Mouse (Mus musculus) heart, embryonic 16.5 days (tissue): Measurements from ENCODE around the gene Tead4. TPM values are rescaled to one million over a fixed set of nuclear protein-coding genes. Genes with fewer than 3 reads are reported as not detected.

ENCODE experiments used
- ATAC-seq: fragments of 200-750 bp; cut with Nextera tagmentation; replicated peaks from 2 replicates; pipeline ENCODE4 v1.8.0; 2017; ENCODE audit warnings: moderate number of reproducible peaks; ENCODE audit not compliant: insufficient read depth, low FRiP score; ENCODE audit errors: extremely low read depth
- H3K27ac ChIP-seq: fragments of 300-500 bp; sonication (generic); 2 replicates; pipeline ENCODE4 v1.5.1; 2014; ENCODE audit warnings: mild to moderate bottlenecking, low read length, control low read depth, moderate library complexity
- H3K27me3 ChIP-seq: fragments of 300-500 bp; sonication (generic); 2 replicates; pipeline ENCODE4 v1.6.1; 2014; ENCODE audit warnings: low read length, mixed read lengths; ENCODE audit not compliant: control insufficient read depth, insufficient read depth
- H3K36me3 ChIP-seq: fragments of 300-500 bp; sonication (generic); 2 replicates; pipeline ENCODE4 v1.6.1; 2014; ENCODE audit not compliant: control insufficient read depth, insufficient read depth
- H3K4me1 ChIP-seq: fragments of 300-500 bp; sonication (generic); 2 replicates; pipeline ENCODE4 v1.6.1; 2014; ENCODE audit warnings: low read length, mixed read lengths; ENCODE audit not compliant: control insufficient read depth, insufficient read depth
- H3K4me2 ChIP-seq: fragments of 300-500 bp; sonication (generic); 2 replicates; pipeline ENCODE4 v1.6.1; 2014; ENCODE audit warnings: low read depth, mild to moderate bottlenecking, control low read depth, low read length
- H3K4me3 ChIP-seq: fragments of 300-500 bp; sonication (generic); 2 replicates; pipeline ENCODE4 v1.5.1; 2014; ENCODE audit warnings: mild to moderate bottlenecking, control low read depth, low read length
- H3K9ac ChIP-seq: fragments of 300-500 bp; sonication (generic); 2 replicates; pipeline ENCODE4 v1.6.1; 2014; ENCODE audit warnings: low read length, control low read depth
- H3K9me3 ChIP-seq: fragments of 300-500 bp; sonication (generic); replicated peaks from 2 replicates; pipeline ENCODE4 v1.6.1; 2016; ENCODE audit warnings: low read length; ENCODE audit not compliant: control insufficient read depth
- WGBS: fragments of 180-500 bp; shearing (Covaris S2); extraction: QIAGEN DNeasy Blood & Tissue Kit; methylation state at CpG from one replicate; pipeline ENCODE4 v1.1.7; 2014; 5-methylcytosine and 5-hydroxymethylcytosine counted together
- polyA plus RNA-seq: library from polyadenylated mRNA; unstranded; fragments of >200 nt; fragmentation: Nextera tagmentation; extraction: Ambion mirVana; gene quantifications from 2 replicates; pipeline ENCODE4 v1.2.1, GENCODE M21; 2015

The Tead4 gene
- polyA plus RNA-seq, 1 experiment from 2014 or later = 2.7 TPM

DNA sequence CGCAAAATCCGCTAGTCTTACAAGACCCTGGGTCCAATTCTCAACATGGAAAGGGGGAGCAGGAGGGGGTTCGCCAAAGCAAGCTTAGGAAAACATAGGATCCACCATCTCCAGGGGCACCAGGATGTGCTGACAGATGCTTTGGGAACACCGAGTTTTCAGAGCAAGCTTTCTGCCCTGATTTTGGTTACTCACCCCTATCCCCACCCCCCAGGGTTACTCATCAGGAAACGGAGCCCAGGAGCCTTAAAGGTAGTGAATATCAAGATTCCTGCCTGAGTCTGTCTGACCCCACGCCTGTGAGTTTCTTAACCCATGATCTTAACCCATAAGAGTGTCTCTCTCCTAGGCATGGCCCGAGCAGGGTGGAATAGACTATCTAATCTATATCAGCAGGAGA is 2.4 kb downstream of the Tead4 start:
- Histone ChIP-seq H3K9me3 (0 out of 2 replicates have a peak, but pooled peaks cover 3% of the 10 kb centered on the region), H3K4me3 (no peak overlapping the region), H3K4me1 (peaks cover 25% of the 10 kb centered on the region), H3K27ac (no peak overlapping the region), H3K4me2 (no peak overlapping the region), H3K27me3 (peaks cover 14% of the 10 kb centered on the region; the same call in 1 of the 2 replicates), H3K9ac (no peak overlapping the region), H3K36me3 (no peaks in the 10 kb centered on the region)
- no peak for ATAC-seq
- 44% methylated on average over 7 of the region's 7 CpGs for WGBS

DNA sequence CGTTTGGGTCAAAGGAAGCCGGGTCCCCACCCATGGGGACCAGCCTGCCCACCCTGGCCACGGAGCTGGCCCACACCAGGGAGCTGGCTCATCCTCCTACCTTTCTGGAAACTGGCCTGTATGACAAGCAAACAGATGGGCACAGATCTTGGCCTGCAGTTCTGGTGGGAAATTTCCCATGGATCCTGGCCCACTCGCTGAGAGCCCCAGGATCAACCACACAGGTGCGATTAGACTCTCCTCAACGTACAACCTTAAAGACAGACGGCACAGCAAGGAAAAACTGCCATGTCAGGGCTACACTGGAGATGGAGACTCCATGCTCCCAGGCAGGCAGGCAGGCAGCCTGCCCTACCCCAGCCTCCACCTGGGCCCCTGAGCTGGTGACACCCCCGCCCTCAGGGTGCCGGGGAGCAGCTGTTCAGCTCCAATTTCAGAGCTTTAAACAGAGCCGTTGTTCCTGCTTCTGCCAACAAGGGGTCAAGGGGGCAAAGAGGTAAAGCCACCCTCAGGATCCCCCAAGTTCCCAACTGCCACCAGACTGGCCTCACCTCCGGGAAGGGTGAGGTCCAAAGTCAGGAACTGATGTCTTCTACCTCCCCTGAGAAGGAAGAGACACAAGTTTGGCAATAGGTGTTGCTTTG is 3.8 kb downstream of the Tead4 start:
- Histone ChIP-seq H3K4me3 (no peak overlapping the region), H3K4me1 (peaks cover 23% of the 10 kb centered on the region), H3K4me2 (0 out of 2 replicates have a peak overlapping the region, but pooled peaks have one; percentile 8), H3K27ac (peak overlapping the region; percentile 43; the same call in 1 of the 2 replicates), H3K36me3 (no peaks in the 10 kb centered on the region), H3K9me3 (no peaks in the 10 kb centered on the region), H3K9ac (no peak overlapping the region), H3K27me3 (peaks cover 14% of the 10 kb centered on the region; the same call in 1 of the 2 replicates)
- no peak for ATAC-seq
- 43% methylated on average over 11 of the region's 11 CpGs for WGBS

DNA sequence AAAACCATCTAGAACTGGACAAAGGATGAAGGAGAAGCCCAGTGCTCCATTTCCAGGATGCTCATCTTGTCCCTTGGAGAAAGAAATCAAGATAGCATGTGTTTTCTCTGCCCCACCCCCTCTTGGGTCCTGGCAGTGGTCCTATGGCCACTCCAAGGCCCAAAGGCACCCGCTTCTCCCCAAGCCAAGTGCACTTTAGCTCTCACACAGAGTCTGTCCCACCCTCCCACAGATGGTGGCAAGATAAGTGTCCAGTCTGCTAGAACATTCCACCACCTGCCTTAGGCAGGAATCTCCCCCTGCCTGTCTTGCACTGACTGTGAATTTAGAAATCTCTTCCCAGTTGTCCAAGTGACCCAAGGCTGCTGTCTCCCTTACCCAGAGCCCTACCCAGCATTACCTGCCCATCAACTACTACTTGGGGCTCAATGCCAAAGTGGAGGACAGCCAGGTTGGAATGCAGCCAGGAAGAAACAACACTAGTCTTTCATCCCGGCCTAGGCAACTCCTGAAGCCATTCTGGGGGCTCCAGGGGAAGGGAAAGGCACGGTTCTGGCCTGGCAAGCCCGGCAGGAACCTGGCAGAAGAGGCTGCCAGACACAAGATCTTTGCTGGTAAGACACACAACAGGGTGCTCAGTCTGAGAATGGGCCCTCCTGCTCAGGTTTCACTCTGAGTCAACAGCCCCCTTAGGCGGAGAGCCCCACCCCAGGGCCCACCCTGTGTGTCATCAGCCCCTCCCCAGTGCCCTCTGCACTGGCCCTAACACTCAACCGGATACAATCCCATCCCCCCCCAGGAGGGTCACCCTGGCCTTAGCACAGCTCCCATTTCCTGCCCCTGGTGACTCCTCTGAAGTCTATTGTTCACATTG is 4.5 kb downstream of the Tead4 start:
- Histone ChIP-seq H3K9ac (no peak overlapping the region), H3K36me3 (no peaks in the 10 kb centered on the region), H3K4me2 (no peak overlapping the region), H3K4me1 (peaks cover 18% of the 10 kb centered on the region), H3K27me3 (peaks cover 14% of the 10 kb centered on the region; the same call in 1 of the 2 replicates), H3K4me3 (no peak overlapping the region), H3K27ac (peak overlapping the region; percentile 43), H3K9me3 (no peaks in the 10 kb centered on the region)
- WGBS = 27% methylated on average over 6 of the region's 6 CpGs
- ATAC-seq = peak; percentile 42; the same call in 1 of the 2 replicates

DNA sequence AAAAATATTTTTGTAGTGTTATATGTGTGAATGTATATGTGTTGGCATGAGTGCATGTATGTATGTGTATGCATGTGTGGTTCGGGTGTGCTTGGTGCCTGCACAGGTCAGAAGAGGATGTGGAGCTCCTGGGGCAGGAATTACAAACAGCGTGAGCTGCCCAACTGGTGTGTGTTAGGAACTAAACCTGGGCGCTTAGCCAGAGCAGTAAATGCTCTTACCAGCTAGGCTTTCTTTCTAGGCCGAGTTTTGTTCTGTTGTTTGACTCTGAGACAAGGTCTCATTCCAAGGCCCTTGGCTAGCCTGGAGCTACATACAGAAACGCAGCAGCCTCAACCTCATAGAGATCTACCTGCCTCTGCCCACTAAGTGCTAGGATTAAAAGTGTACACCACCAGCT is 9.3 kb downstream of the Tead4 start:
- WGBS = 71% methylated on average over 5 of the region's 5 CpGs
- Histone ChIP-seq H3K27me3 (no peaks in the 10 kb centered on the region), H3K27ac (no peak overlapping the region)

DNA sequence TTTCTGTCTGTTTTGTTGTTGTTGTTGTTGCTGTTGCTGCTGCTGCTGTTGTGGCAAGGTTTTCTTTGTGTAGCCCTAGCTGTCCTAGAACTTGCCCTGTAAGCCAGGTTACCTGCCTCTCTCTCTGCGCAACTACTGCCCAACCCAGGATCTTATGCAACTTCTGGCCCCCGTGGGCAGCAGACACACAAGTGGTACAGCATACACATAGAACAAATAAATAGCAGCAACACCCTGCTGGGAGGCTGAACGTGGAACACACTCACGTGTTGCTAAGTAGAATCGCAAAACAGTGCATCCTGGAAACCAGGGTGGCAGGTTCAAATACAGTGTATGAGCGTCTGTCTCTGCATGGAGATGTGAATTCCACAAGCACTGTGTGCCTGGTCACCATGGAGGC is 11.9 kb downstream of the Tead4 start:
- WGBS = 93% methylated on average over 6 of the region's 6 CpGs

More for the DNA sequence above, 9.3 kb downstream of the Tead4 start:
- Histone ChIP-seq H3K4me3 (no peak overlapping the region), H3K9me3 (no peaks in the 10 kb centered on the region), H3K36me3 (no peaks in the 10 kb centered on the region), H3K4me1 (peaks cover 10% of the 10 kb centered on the region), H3K4me2 (no peak overlapping the region), H3K9ac (no peak overlapping the region)
- ATAC-seq = no peak

DNA sequence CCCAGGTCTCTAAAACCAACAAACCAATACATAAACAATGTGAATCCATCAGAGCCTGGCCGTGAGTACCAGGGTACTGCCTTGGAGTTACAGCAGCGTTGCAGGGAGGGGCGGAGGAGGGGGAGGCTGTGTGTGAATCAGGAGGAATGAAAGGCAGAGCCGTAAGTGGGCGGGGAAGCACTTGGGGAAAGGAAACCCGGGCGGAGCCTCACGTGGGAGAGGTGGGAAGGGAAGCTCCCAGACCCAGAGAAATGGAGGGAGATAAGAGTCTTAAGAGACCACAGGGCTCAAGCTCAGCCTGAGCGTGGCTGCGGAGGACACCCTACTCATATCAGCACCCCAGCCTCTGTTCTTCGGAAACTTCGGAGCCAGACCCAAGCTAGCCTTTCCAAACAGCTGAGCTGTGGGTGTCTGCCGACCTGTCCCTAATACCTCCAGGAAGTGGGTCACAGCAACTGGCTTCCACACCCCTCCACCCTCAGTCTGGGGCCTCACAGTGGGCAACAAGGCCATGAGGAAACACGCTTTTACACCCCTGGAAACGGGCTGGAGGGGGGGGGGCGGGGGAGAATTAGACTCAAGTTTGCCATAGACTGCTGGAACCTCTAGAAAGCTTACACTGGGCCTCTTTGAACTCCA is 14.7 kb downstream of the Tead4 start:
- Histone ChIP-seq H3K27me3 (no peaks in the 10 kb centered on the region), H3K4me1 (peaks cover 11% of the 10 kb centered on the region), H3K36me3 (no peaks in the 10 kb centered on the region), H3K9ac (peak overlapping the region; percentile 69), H3K9me3 (no peaks in the 10 kb centered on the region), H3K4me3 (peak overlapping the region; percentile 52), H3K4me2 (peak overlapping the region; percentile 72), H3K27ac (0 out of 2 replicates have a peak overlapping the region, but pooled peaks have one; percentile 18)
- 4% methylated on average over 16 of the region's 16 CpGs for WGBS
- peak; percentile 79 for ATAC-seq

More for the DNA sequence above, 11.9 kb downstream of the Tead4 start:
- H3K4me1 ChIP-seq = peaks cover 11% of the 10 kb centered on the region
- no peak overlapping the region for H3K9ac ChIP-seq
- H3K27me3 ChIP-seq = no peaks in the 10 kb centered on the region
- no peaks in the 10 kb centered on the region for H3K9me3 ChIP-seq
- no peak overlapping the region for H3K4me2 ChIP-seq
- no peaks in the 10 kb centered on the region for H3K36me3 ChIP-seq
- no peak for ATAC-seq
- H3K27ac ChIP-seq = no peak overlapping the region
- no peak overlapping the region for H3K4me3 ChIP-seq

DNA sequence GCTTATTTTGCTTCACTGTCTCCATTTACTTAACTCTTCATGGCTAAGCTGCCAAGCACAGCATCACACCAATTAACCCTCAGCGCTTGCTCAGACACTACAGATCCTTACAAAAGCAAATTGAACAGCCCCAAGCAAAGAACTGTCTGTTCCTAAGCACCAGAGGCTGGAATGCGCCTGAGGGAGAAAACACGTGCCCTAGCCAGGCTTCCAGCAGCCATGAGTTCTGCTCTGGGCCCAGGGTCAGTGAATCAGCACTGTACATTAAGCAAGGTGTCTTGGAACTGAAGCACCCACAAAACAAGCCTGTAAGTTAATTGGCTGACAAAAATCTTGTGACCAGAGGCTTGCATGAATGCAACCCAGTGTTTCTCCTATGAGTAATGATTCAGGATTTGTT is 18.5 kb downstream of the Tead4 start:
- no peak for ATAC-seq
- Histone ChIP-seq H3K4me3 (no peak overlapping the region), H3K27ac (no peak overlapping the region), H3K4me1 (peaks cover 11% of the 10 kb centered on the region), H3K4me2 (no peak overlapping the region), H3K9me3 (no peaks in the 10 kb centered on the region), H3K36me3 (no peaks in the 10 kb centered on the region), H3K9ac (no peak overlapping the region), H3K27me3 (no peaks in the 10 kb centered on the region)
- 66% methylated on average over 3 of the region's 3 CpGs for WGBS

DNA sequence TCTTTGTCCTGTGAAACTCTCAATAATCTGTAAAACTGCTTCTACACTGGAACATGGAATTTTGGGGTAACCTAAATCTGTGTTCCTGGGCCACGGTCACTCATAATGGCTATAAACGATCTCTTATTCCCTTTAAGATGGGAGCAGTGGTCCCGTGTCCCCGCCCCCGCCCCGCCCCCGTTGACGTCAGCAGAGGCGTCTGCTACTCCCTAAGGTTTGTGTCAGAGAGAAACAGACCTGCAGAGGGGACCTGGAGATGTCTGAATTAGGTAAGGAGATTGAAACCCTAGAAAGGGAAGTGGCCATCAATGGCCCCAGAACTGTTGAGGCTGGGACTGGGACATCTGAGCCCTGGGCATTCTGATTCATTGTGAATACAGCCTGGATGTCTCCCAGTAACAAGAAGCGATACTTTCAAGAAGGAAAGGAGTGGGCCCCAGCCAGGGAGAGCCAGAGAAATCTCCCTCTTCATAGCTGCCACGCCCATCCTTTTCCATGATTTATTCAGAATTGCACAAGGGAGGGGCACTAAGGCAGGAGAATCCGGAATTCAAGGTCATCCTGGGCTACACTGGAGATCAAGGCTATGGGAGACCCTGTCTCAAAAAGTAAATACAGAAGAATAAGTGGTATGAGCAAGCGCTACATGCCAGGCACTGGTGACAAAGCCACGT is 20.0 kb downstream of the Tead4 start:
- Histone ChIP-seq H3K4me2 (no peak overlapping the region), H3K36me3 (no peaks in the 10 kb centered on the region), H3K27me3 (no peaks in the 10 kb centered on the region), H3K4me3 (no peak overlapping the region), H3K9me3 (no peaks in the 10 kb centered on the region), H3K27ac (no peak overlapping the region), H3K4me1 (peaks cover 3% of the 10 kb centered on the region), H3K9ac (no peak overlapping the region)
- ATAC-seq = no peak
- 47% methylated on average over 14 of the region's 14 CpGs for WGBS
